Mouse (Mus musculus) kidney, adult 9 months (tissue): ENCODE measurements at regions not wholly inside any gene's neighbourhood (a gene's known extent, or its start where the extent isn't known, plus 50 kb on each side); places are given as distances from the start of the nearest gene placed in this dataset.
A peak's percentile ranks its signal among the peaks of the same experiment; 100 is the strongest.

Experiments
- DNase-seq: peaks from one replicate; pipeline ENCODE4 v3.0.0; 2022

DNA sequence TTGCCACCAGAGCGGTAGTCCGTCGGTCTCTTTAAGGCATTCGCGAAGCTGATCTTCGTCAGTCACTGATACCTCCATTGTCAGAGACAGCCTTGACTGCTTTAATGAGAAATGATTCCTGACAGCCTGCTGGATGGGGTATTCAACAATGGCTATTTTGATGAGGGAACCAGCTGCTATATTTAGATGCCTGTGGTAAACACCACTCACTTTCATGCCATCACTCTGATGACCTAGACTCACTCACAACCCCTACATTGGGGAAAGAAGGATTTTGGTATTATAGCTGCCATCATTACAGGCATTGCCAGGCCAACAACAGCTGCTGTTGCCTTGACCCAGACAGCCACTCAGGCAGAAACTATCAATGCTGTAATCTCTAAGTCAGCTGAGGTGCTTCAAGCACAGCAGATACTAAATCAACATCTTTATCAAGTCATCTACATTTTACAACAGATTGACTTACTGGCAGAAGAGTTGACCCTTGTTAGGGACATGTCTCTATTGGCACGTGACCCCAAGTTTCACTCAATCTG is 57.7 kb upstream of the Amn1 start:
- DNase-seq, result no peak

DNA sequence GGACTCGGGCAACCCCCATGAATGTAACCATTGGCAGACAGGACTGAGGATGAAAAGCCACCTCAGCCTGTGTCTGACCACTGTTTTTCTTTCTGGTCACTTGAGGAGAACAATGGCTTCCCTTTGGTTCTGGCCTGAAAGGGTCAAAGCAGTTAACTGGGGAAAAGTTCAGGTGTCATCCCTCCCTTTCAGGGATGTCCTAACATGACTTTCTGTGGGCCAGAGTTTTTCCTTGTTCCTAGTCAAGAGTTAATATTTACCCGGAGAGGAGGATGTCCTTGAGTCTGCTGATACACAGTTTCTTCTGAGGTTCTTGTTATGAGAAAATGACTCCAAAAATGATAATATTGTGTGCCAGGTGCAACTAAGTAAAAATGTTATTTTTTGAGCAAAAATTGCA is 57.2 kb upstream of the Amn1 start:
- peak; percentile 70 for DNase-seq

DNA sequence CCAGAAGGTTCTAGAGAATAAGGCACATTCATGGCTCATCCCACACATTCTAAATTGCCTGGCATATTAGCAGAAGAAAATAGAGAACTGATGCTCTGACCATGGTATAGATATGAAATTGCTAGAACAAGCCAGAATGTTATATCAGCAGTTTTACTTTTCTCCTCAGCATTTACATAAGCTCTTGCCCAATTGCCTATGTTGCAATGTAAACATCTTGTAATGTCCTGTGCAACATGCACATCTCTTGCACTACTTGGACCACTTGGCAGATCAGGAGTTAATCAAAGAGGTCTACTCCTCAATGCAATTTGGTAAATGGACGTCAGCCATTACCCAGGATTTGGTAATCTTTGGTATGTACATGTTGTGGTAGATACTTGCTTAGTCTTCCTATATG is 55.6 kb upstream of the Amn1 start:
- DNase-seq, result no peak

DNA sequence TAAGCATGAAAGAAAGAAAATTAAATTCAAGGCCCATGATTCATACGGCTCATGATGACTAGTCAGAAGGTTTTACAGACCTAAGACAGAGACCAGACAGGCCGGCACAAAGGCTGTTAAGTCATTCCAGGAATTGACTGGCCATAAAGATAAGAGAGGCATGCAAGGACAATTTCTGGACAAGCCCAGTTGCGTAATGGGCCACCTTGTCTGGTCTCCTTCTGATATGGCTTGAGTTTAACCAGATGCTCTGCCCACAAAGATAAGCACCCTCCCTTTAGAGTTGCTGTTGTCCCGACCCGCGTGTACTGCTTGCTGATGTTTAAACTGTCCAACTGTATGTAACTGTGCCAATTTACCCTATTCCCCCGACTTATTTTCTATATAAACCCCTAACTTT is 54.9 kb upstream of the Amn1 start:
- DNase-seq, result no peak

DNA sequence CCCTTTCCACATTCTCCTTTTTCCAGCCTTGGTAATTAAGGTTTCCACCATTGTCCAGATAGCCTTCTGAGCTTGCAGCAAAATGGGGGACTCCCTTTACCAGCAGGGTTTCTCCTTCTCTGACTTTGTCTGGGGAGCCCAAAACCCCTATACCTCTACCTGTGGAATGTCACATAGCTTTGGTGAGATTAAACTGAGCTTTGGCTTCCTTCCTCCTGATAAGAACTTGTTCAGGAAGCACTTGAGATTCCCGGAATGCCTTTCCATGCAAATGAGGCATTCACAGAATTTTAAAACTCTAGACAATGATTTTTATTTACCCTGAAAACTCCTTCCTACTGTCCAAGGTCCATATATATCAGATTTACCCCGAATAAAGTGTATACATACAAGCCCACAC is 49.8 kb upstream of the Amn1 start:
- no peak for DNase-seq
